Mouse (Mus musculus): ENCODE results near the gene Jpt2. TPM values are rescaled to one million over a fixed set of nuclear protein-coding genes. Genes with fewer than 3 reads are reported as not detected.

Jpt2 gene
- polyA plus RNA-seq, 1 experiment from 2014 or later: 50.0 TPM

DNA sequence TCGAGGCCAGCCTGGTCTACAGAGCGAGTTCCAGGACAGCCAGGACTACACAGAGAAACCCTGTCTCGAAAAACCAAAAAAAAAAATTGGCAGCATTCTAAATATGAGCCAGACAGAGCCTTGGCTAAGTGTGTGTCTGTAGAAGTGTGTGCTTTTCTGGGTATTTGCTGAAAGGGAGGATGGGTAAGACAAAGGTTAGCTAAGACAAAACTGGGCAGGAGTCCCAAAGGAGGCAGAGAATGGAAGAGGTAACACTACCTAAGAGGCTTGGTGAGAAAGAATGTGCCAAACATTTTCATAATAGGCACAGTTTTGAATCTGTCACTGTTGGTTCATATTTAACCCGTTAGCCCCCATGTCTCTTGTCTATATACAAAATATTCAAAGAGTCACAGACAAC lies 28.1 kb downstream of the Jpt2 start:
- Histone ChIP-seq H3K4me2 (ENCODE audit: low read depth, low read length) (no peak overlapping the region), H3K4me3 (ENCODE audit: low read depth, low read length) (no peak overlapping the region), H3K27ac (ENCODE audit: low read depth, low read length) (no peak overlapping the region), H3K9me3 (ENCODE audit: control insufficient read depth, low read length) (no peaks in the 10 kb centered on the region), H3K4me1 (ENCODE audit: control insufficient read depth, insufficient read depth, low read length) (peaks cover 19% of the 10 kb centered on the region), H3K9ac (replicated peaks; ENCODE audit: low read depth, low read length) (no peak overlapping the region), H3K36me3 (ENCODE audit: control insufficient read depth, insufficient read depth, low read length) (0 out of 2 replicates have a peak, but pooled peaks cover 4% of the 10 kb centered on the region), H3K27me3 (ENCODE audit: control insufficient read depth, insufficient read depth, low read length) (no peaks in the 10 kb centered on the region)
- WGBS: 96% methylated on average over 4 of the region's 4 CpGs
- ATAC-seq (ENCODE audit: low read depth): no peak

DNA sequence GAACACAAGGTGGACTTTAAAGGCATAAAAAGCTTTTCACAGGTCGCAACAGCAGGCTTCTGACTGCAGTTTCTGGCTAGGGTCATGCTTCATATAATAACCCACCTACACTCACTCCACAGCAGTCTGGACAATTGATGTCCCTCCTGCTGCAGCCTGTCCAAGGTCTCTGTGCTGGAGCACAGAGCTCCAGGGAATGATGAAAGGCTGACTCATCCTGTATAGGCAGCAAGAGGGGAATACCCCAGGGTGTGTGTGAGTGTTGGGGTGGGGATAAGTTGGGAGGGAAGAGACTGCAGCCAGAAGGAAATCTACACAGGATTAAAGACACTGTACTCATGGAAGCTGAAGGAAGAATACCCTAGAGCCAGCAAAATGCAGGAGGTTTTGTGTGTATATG lies 31.0 kb downstream of the Jpt2 start:
- Histone ChIP-seq H3K4me2 (ENCODE audit: low read depth, low read length) (no peak overlapping the region), H3K4me3 (ENCODE audit: low read depth, low read length) (no peak overlapping the region), H3K27me3 (ENCODE audit: control insufficient read depth, insufficient read depth, low read length) (no peaks in the 10 kb centered on the region), H3K27ac (ENCODE audit: low read depth, low read length) (no peak overlapping the region), H3K9ac (replicated peaks; ENCODE audit: low read depth, low read length) (no peak overlapping the region), H3K9me3 (ENCODE audit: control insufficient read depth, low read length) (no peaks in the 10 kb centered on the region), H3K4me1 (ENCODE audit: control insufficient read depth, insufficient read depth, low read length) (peaks cover 5% of the 10 kb centered on the region; the same call in 1 of the 2 replicates), H3K36me3 (ENCODE audit: control insufficient read depth, insufficient read depth, low read length) (peaks cover 25% of the 10 kb centered on the region)
- 90% methylated on average over 1 of the region's 1 CpGs for WGBS
- ATAC-seq (ENCODE audit: low read depth): no peak

DNA sequence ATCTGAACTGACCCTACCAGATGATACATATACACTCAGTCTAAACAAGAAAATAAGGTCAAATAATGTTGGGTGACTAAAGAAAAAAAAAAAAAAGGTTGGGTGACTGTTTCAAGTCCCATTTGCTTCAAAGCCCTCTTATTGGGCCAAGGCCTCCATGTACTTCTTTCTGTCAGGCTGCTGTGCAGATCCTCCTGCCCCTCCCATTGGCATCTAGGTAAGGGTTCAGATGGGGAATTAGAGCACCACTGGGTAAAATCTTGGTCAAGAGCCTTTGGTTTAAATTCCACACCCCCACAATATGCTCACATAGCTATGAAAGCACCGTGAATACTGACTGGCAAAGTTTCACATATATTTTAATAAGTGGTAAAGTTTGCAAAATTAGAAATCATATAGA lies 37.2 kb downstream of the Jpt2 start:
- no peak overlapping the region for H3K4me2 ChIP-seq (ENCODE audit: low read depth, low read length)
- no peak overlapping the region for H3K27ac ChIP-seq (ENCODE audit: low read depth, low read length)
- ATAC-seq (ENCODE audit: low read depth): no peak
- no peak overlapping the region for H3K4me3 ChIP-seq (ENCODE audit: low read depth, low read length)
- H3K4me1 ChIP-seq (ENCODE audit: control insufficient read depth, insufficient read depth, low read length): no peaks in the 10 kb centered on the region
- WGBS: 92% methylated on average over 1 of the region's 1 CpGs
- H3K36me3 ChIP-seq (ENCODE audit: control insufficient read depth, insufficient read depth, low read length): peaks cover 87% of the 10 kb centered on the region
- H3K9ac ChIP-seq (replicated peaks; ENCODE audit: low read depth, low read length): no peak overlapping the region
- H3K27me3 ChIP-seq (ENCODE audit: control insufficient read depth, insufficient read depth, low read length): no peaks in the 10 kb centered on the region
- no peaks in the 10 kb centered on the region for H3K9me3 ChIP-seq (ENCODE audit: control insufficient read depth, low read length)

DNA sequence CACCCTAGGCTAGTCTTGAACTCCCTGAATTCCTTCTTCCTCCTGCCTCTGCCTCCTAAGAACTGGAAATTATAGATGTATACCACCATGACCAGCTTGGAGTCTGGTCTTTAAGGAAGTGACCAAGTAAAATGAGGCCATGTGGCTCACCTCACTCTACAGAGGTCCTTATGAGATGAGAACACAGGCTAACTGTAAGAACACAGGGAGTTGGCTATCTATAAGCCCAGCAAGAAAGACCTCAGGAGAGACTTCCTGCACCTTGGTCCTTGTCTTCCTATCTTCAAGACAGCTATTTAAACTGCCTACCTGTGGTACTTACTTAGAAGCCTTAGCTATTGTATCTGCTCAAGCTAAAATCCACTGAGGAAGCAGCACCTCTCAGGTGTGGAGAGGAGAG lies 46.5 kb downstream of the Jpt2 start:
- no peak for ATAC-seq (ENCODE audit: low read depth)
- H3K9ac ChIP-seq (replicated peaks; ENCODE audit: low read depth, low read length): no peak overlapping the region
- no peak overlapping the region for H3K4me2 ChIP-seq (ENCODE audit: low read depth, low read length)
- H3K4me1 ChIP-seq (ENCODE audit: control insufficient read depth, insufficient read depth, low read length): no peaks in the 10 kb centered on the region
- H3K27me3 ChIP-seq (ENCODE audit: control insufficient read depth, insufficient read depth, low read length): no peaks in the 10 kb centered on the region
- H3K9me3 ChIP-seq (ENCODE audit: control insufficient read depth, low read length): no peaks in the 10 kb centered on the region
- peaks cover 85% of the 10 kb centered on the region for H3K36me3 ChIP-seq (ENCODE audit: control insufficient read depth, insufficient read depth, low read length)
- H3K4me3 ChIP-seq (ENCODE audit: low read depth, low read length): no peak overlapping the region
- H3K27ac ChIP-seq (ENCODE audit: low read depth, low read length): no peak overlapping the region

DNA sequence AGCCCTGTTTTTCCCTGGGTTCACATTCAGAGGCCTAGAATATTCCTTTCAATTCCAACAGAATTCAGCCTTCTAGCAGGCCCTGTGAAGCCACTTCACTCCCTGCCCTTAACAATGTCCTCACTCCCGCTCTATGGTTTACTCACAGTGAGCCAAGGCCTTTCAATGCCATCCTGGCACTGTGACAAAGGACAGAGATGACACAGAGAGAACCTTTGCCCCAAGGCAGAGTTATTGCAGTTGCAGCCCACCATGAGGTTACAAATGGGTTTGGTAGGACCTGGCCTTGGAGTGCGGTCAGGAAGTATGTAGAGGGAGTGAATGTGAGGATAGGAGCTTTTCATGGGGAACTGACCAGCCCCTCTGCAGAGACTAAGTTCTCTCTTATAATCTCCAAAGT lies 52.9 kb downstream of the Jpt2 start:
- Histone ChIP-seq H3K9me3 (ENCODE audit: control insufficient read depth, low read length) (no peaks in the 10 kb centered on the region), H3K4me2 (ENCODE audit: low read depth, low read length) (no peak overlapping the region)
- no peak for ATAC-seq (ENCODE audit: low read depth)

DNA sequence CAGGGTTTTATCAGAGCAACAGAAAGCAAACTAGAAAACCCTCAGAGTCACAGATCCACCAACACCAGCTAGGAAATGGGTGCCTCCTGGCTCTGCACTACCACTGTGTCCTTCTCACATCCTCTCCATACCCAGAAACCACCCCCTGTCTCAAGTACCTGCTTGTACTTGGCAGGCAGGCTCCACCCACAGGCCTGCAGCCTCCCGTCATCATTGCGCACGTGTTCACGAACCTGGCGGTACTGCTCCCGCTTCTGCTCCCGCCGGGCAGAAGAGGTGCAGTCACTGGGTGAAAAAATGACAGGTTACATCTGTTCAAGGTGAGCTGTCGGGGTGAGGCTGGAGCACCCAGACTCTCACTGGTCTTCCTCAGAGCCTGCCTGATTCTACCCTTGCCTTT lies 56.7 kb downstream of the Jpt2 start:
- ATAC-seq (ENCODE audit: low read depth): no peak
- no peaks in the 10 kb centered on the region for H3K9me3 ChIP-seq (ENCODE audit: control insufficient read depth, low read length)
- H3K36me3 ChIP-seq (ENCODE audit: control insufficient read depth, insufficient read depth, low read length): peaks cover 100% of the 10 kb centered on the region
- no peaks in the 10 kb centered on the region for H3K4me1 ChIP-seq (ENCODE audit: control insufficient read depth, insufficient read depth, low read length)
- no peak overlapping the region for H3K9ac ChIP-seq (replicated peaks; ENCODE audit: low read depth, low read length)
- H3K4me2 ChIP-seq (ENCODE audit: low read depth, low read length): no peak overlapping the region
- WGBS: 95% methylated on average over 9 of the region's 9 CpGs
- H3K27ac ChIP-seq (ENCODE audit: low read depth, low read length): no peak overlapping the region
- no peak overlapping the region for H3K4me3 ChIP-seq (ENCODE audit: low read depth, low read length)
- no peaks in the 10 kb centered on the region for H3K27me3 ChIP-seq (ENCODE audit: control insufficient read depth, insufficient read depth, low read length)

More for the DNA sequence above, 52.9 kb downstream of the Jpt2 start:
- H3K4me3 ChIP-seq (ENCODE audit: low read depth, low read length): no peak overlapping the region
- H3K27me3 ChIP-seq (ENCODE audit: control insufficient read depth, insufficient read depth, low read length): no peaks in the 10 kb centered on the region
- H3K4me1 ChIP-seq (ENCODE audit: control insufficient read depth, insufficient read depth, low read length): no peaks in the 10 kb centered on the region
- 93% methylated on average over 2 of the region's 2 CpGs for WGBS
- peaks cover 89% of the 10 kb centered on the region for H3K36me3 ChIP-seq (ENCODE audit: control insufficient read depth, insufficient read depth, low read length)
- no peak overlapping the region for H3K27ac ChIP-seq (ENCODE audit: low read depth, low read length)
- H3K9ac ChIP-seq (replicated peaks; ENCODE audit: low read depth, low read length): no peak overlapping the region

DNA sequence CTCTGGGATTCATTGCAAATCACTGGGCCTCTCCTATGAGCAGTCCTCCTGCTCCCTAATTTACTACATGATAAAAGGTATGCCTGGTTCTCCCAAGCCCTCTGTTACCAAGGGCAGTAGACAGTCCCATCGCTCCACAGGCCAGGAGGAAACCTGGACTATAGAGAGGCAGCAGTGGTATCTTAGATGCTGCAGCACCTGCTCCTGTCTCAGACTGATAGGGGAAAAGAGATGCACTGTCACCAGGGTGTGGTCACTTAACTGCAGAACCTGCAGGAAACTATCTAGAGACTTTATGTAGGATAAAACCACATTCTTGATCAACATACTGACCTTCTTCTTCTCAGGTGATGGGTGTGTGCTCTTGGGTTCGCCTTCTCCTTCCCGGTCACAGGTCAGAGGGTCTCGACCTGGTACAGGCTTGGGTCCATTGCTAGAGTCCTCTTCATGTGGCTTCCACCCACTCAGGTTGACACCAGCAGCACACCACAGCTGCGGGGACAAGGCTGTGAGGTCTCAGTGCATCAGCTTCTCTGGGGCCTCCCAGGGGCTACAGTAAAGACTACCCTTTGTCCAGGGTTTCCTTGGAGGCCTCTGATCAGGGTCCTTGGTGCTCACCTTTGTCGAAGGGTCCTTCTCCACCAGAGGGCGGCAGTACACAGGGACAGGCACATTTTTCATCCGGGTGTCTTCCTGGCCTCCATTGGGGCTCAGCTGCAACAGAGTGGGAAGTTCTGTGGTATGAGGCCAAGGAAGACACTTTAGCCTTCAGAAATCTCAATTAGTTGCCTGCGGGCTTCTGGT lies 57.6 kb downstream of the Jpt2 start:
- no peaks in the 10 kb centered on the region for H3K4me1 ChIP-seq (ENCODE audit: control insufficient read depth, insufficient read depth, low read length)
- no peak overlapping the region for H3K27ac ChIP-seq (ENCODE audit: low read depth, low read length)
- H3K9me3 ChIP-seq (ENCODE audit: control insufficient read depth, low read length): no peaks in the 10 kb centered on the region
- WGBS: 69% methylated on average over 9 of the region's 9 CpGs
- no peak for ATAC-seq (ENCODE audit: low read depth)
- H3K4me2 ChIP-seq (ENCODE audit: low read depth, low read length): no peak overlapping the region
- H3K4me3 ChIP-seq (ENCODE audit: low read depth, low read length): no peak overlapping the region
- no peak overlapping the region for H3K9ac ChIP-seq (replicated peaks; ENCODE audit: low read depth, low read length)
- H3K36me3 ChIP-seq (ENCODE audit: control insufficient read depth, insufficient read depth, low read length): peaks cover 100% of the 10 kb centered on the region
- H3K27me3 ChIP-seq (ENCODE audit: control insufficient read depth, insufficient read depth, low read length): no peaks in the 10 kb centered on the region

DNA sequence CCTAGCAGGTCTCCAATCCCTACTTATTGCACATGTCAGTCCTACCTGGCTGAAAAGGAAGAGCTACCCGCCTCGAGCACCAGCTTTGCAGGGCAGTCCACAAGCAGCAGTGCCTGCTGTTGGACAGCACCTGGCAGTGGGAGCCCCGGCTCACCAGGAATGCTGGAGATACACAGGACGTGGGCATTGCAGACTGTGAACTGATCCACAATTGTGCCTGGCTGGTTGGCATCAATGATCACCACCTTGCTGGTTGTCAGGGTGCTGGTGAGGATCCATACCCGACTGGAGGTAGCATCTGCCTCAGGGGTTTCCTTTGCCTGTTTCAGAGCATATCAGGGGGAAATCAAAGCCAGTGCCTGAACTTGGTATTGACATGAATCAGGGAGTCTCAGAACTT lies 58.4 kb downstream of the Jpt2 start:
- Histone ChIP-seq H3K4me1 (ENCODE audit: control insufficient read depth, insufficient read depth, low read length) (peaks cover 6% of the 10 kb centered on the region), H3K4me2 (ENCODE audit: low read depth, low read length) (no peak overlapping the region), H3K9me3 (ENCODE audit: control insufficient read depth, low read length) (no peaks in the 10 kb centered on the region), H3K9ac (replicated peaks; ENCODE audit: low read depth, low read length) (no peak overlapping the region), H3K36me3 (ENCODE audit: control insufficient read depth, insufficient read depth, low read length) (peaks cover 99% of the 10 kb centered on the region), H3K4me3 (ENCODE audit: low read depth, low read length) (no peak overlapping the region), H3K27ac (ENCODE audit: low read depth, low read length) (no peak overlapping the region), H3K27me3 (ENCODE audit: control insufficient read depth, insufficient read depth, low read length) (no peaks in the 10 kb centered on the region)
- WGBS: 94% methylated on average over 5 of the region's 5 CpGs
- no peak for ATAC-seq (ENCODE audit: low read depth)

DNA sequence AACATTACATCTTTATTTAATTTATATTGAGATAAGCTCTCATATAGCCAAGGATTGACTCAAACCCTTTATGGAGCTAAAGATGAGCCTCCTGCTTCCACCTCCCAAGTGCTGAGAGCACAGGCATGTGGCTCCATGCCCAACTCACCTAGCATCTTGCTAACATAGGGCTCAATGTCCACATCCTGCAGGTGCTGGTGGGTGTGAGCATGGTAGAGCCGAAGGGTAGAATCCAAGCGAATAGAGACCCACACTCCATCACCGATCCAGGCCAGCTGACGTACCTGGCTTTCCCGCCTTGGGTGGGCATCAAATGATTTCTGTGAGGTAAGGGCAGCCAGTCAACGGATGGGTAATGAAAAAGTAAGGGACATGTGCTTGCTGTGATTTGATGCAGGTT lies 60.5 kb downstream of the Jpt2 start:
- H3K36me3 ChIP-seq (ENCODE audit: control insufficient read depth, insufficient read depth, low read length): peaks cover 78% of the 10 kb centered on the region
- WGBS: 95% methylated on average over 6 of the region's 6 CpGs
- no peak overlapping the region for H3K9ac ChIP-seq (replicated peaks; ENCODE audit: low read depth, low read length)
- H3K4me2 ChIP-seq (ENCODE audit: low read depth, low read length): no peak overlapping the region
- no peak for ATAC-seq (ENCODE audit: low read depth)
- no peaks in the 10 kb centered on the region for H3K27me3 ChIP-seq (ENCODE audit: control insufficient read depth, insufficient read depth, low read length)
- no peak overlapping the region for H3K27ac ChIP-seq (ENCODE audit: low read depth, low read length)
- H3K9me3 ChIP-seq (ENCODE audit: control insufficient read depth, low read length): no peaks in the 10 kb centered on the region
- H3K4me1 ChIP-seq (ENCODE audit: control insufficient read depth, insufficient read depth, low read length): peaks cover 19% of the 10 kb centered on the region
- H3K4me3 ChIP-seq (ENCODE audit: low read depth, low read length): no peak overlapping the region

Data from neural tube, embryonic 14.5 days (tissue).